Mouse (Mus musculus): Measurements from ENCODE around the gene Cdon.
A peak's percentile ranks its signal among the peaks of the same experiment; 100 is the strongest.

The Cdon gene

DNA sequence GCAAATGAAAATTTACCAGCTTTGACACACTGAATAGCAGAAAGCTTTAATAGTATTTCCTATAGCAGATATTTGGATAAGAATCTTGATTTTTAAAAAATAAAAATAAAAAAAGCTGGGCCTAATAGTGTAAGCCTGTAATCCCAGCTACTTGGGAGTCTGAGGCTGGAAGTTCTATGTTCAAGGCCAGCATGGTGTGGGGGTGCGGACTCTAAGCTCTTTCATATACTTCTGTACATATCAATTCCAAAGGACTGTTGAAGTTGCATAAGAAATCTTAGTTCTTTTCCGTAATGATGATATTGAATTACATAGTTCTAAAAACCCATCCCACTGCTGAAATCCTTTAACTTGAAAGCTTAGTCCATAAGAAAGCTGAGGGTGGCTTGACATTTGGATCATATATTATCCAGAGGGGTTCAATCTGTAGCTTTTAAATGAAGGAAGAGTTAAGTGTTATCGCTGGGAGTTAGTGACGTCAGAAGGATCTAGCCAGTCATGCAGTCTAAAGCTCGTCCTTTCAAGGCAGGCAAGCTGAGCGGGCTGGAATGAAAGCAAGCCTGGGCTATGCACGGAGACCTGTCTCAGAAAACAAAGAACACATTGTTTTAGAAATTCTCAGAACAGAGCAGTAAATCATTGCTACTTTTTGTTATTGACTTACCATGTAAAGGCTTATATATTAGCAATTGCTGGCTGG lies 72.3 kb downstream of the Cdon start:
- no peak for DNase-seq (ENCODE audit: low spot score in 2 of 2)

DNA sequence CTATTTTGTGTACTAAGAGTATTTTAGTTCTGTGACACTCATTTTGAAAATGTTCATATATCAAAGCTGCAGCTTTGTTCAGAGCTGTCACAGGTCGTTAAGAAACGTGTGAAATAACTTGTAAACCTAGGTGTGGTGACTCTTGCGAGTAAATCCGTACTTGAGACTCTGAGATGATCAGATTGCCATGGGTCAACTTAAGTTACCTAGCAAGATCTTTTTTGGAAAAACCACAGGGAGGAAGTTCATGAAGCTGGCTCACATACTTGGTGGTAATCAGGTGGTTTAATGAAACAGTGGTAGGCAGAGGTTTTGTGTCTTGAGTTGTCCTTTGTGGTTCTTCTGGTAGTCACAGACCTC lies 72.8 kb downstream of the Cdon start:
- no peak for DNase-seq (ENCODE audit: low spot score in 2 of 2)

DNA sequence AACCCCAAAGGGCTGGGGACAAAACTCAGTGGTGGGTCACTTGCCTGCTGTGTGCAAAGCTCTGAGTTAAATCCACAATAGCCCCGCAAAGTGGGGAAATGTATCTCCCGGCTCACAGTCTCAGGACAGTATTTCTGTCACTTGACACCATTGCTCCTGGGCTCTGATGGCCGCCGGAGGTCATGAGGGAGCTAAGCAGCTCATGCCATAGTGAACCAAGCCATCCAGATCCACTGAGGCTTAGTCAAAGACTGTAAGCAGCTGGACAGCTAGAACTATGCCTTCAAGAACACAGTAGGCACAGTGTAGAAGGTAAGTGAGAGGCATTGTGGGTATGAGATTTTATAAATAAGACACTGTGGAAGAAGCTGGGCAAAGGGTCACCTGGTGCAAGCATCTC lies 74.0 kb downstream of the Cdon start:
- no peak for DNase-seq (ENCODE audit: low spot score in 2 of 2)

DNA sequence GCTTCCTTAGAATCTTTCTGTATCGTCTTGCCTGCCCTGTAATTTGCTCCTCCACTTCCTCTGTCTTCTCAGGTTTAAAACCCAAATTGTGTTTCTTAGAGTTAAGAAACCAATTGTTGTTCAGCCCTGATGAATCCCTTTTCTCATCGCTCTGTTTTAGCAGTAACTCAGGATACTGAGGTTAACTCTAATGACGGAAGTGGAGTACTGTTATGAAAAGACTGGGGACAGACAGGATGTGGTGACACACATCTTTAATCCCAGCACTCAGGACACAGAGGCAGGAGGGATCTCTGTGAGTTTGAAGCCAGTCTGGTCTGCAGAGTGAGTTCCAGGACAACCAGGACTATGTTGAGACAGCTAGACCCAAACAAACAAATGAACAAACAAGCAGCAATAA lies 74.5 kb downstream of the Cdon start:
- no peak for DNase-seq (ENCODE audit: low spot score in 2 of 2)

DNA sequence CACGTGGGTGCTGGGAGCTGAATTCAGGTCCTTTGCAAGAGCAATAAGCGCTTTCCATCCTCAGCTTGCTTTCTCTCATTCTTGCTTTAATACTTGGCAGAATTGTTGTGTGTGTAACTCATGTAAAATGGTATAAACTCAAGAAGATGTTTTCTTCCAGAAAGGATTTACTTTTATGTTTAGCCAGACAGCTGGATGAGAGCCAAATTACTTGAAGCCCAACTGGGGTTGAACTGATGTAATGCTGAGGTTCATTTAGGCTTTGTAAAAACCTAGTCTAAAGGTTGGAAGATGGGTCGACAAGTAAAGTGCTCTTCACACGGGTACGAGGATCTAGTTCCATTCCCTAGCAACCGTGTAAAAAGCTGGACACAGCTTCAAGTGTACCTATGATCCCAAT lies 79.0 kb downstream of the Cdon start:
- no peak for DNase-seq (ENCODE audit: low spot score in 2 of 2)

DNA sequence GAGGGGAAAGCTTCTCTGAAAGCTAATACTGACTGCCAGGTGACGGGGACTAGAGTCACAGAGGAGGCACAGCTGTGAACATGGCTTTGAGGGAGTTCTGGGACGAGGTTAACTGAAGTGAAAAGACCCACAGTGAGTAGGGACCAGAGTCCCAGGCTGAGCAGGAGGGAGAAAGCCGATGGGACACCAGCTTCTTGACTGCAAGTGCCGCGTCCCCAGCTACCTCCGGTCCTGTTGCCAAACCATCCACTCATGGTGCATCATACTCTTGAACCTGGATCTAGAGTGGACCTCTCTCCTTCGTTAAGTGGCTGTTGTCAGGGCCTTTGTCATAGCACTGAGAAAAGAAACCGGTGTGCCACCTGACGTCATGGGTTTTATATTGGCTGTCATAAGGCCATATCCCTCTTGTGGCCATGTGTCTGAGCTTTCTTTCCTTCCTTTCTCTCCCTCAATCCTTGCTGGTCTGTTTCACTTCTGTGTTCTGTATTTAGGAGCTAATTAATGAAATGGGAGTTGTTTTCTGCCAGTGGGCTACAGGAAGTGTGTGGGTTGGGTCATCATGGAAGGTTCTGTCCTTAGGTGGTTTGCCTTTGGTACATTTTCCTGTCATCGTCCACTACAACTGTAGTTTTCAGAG lies 81.6 kb downstream of the Cdon start:
- DNase-seq (ENCODE audit: low spot score in 2 of 2) = no peak

DNA sequence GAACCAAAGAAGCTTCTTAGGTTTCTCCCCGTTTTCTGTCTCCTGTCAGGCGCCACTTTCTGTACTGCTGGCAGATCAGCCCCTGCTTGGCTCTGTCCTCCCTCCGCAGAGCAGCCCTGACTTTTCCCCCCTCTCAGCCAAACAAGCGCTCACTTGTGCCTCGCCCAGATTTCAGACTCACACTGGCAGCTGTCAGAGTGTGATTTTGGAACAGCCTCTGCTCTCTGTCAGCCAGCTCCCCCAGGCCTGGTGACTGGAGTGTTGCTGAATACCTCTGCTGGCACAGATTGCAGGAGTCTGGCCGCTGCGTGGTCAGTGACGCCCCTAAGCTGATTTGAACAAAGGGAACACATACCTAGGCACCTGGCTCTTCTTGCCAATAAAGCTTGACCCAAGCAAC lies 87.3 kb downstream of the Cdon start:
- DNase-seq (ENCODE audit: low spot score in 2 of 2) = peak in 1 of 2 experiments; percentile 20

DNA sequence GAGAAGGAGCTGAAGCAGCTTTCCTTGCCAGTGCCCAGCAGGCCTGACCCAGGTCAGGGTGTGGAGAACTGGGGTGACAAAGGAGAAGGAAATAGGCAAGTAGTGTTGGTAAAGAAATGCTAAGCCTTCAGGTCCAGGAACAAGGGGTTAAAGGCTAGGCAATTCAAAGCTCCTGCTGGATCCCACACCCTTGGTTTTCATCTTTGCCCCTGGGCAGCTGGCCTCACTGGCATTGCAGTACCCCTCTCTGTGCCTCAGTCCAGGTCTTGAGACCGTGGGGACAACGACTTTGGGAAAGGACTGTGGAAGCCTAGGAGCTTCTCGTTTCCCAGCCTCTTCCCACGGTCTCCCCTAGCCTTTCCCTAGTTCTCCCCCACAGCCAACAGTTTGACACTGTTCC lies 93.0 kb downstream of the Cdon start:
- no peak for DNase-seq (ENCODE audit: low spot score in 2 of 2)

DNA sequence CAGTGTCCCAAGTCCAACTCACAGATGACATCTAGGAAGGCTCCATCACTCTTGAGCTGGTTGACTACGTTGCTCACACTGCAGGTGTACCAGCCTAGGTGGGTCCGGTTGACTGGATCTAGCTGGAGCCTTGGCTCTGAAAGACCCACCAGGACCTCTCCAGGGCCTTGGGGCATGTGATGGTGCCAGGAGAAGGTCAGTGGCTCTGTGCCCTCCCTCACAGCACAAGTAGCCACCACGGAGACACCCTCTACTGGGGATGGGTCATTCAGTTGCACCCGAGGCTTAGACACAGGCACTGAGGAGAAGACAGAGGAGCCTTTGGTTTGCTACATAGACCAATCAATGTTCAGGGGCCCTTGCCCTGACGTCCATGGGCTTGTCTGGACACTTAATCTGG lies 95.3 kb downstream of the Cdon start:
- no peak for DNase-seq (ENCODE audit: low spot score in 2 of 2)

DNA sequence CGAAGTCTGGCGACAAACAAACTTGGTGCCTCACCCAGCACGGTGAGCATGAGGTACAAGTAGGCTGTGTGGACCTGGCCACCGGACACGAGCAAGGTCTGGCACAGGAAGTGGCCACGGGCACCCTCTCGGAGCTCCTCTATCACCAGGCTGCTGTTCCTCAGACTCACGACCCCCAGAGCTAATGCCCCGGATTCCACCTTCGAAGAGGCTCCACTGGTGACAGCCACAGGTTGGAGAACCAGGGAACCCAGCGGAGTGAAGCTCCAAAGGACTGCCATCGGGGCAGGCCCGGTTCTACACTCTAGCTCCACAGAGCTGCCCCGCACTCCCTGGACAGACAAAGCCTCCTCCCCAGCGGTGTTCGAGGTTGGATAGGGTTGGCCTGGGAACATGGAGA lies 95.8 kb downstream of the Cdon start:
- no peak for DNase-seq (ENCODE audit: low spot score in 2 of 2)

DNA sequence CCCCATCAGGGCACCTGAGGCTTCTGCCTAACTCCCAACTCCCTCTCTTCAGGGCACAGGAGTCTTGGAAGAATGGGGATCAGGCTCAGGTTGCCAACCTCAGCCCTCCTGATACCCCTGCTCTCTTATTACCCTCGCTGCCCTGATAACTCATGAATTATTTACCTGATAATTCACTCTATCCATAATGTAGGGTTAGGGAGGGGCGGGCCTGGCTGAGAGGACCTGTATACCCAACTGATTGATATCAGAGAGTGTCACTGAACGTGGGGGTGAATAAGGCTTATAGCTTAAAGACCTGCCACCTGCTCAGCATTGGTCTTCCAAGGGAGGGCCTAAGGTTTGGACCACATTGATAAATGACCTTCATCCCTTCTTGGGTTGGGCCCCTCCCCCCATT lies 97.2 kb downstream of the Cdon start, which contains the start of gene Gm1113:
Gene Gm1113, minus strand, starts transcription at position 101 of the 400 bp plus-strand sequence.
- no peak for DNase-seq (ENCODE audit: low spot score in 2 of 2)

DNA sequence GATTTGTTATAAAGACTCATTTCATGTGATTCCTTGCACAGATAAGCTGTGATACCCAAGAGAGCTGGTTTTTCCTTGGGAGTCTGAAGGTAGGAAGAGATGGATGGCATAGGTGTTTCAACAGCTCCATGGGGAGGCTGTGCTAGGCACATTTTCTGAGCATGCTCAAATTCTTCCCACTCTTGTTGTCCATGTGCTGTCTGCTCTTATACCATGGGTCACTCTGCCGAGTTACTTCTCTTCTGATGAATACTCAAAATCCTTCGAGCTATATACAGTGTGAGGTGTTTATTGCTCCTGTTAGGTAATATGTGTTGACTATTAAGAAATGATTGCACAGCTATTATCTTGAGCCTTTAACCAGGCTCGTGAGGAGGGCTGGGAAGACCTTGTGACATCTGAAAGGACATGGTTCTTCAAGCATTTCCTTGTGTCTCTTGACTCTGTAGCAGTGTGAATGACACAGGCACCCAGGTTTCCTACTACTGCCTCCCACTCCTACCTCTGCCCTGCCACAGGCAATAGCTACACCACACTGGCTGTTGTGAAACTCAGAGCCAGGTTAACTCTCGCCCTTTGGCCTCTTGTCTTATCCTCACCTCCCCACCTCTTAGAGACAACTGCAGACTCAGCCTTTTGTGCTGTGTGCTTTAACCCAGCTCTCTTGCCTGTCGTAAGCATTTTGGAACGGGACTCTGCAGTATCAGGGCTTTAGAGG lies 99.9 kb downstream of the Cdon start:
- no peak for DNase-seq (ENCODE audit: low spot score in 2 of 2)

DNA sequence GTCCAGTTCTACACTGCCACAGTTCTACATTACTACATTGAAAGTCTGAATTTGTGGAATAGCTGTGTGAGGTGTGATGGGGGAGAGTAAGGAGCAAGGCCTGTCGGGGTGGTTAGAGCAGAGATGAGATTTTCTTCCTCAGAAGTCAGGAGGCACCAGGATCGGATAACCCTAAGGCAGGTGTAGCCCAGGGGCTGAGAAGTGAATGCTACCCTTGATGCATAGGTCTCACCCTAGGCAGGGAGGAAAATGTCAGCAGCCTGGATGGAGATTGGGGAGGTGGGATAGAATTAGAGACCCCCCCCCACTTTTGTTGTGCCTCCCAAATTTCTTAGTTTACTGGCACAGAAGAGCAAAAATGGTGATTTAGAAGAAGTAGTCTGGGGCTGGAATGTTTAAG lies 101.3 kb downstream of the Cdon start:
- DNase-seq (ENCODE audit: low spot score in 2 of 2) = no peak

DNA sequence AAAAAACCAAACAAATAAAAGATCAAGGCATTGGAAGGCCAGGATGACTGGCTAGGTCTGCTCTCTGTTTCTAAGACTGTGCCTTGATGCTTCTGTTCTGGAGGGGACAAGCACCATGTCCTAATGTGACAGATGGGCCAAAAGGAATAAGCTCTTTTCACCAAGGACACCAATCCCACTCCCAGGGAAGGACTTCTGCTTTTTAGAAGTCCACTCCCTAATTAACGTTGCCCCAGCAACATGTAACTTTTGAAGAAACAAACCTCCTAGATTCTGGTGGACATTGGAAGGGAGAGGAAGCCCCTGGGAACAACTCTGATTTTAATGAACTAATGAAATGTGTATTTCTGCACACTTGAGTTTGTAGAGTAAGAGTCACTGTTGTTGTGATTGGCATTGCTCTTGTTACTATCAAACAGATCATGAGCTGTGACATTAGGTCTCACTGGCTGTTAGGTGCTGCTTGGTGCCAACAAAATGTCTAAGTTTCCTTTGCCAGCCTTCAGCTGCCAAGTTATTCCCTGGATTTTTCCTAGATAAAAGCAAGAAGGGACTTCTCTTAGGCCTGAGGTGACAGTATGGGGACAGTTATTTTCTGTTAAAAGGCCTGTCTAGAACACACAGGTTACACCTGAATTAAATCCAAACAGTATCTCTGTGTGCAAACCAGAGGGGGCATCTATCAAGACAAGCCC lies 102.0 kb downstream of the Cdon start:
- DNase-seq (ENCODE audit: low spot score in 2 of 2) = no peak

DNA sequence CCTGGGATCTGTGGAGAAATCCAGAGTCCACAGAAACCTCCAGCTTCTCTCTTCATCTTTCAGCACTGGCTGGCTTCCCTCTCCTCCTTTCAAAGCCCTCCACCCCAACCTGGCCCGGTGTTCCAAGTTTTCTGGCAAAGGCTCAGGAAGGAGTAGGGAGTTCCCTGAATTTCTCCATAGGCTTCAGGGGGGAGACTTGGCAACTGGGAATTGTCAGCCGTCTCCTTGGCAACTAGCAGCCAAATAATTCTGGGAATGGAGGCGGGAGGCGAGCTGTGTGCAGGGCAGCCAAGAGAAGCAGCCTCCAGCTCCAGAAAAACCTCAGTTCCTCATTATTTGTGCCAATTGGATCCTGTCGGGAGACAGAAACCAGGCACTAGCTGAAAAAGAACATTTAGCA lies 102.6 kb downstream of the Cdon start:
- DNase-seq (ENCODE audit: low spot score in 2 of 2) = peak; percentile 47 to 57

DNA sequence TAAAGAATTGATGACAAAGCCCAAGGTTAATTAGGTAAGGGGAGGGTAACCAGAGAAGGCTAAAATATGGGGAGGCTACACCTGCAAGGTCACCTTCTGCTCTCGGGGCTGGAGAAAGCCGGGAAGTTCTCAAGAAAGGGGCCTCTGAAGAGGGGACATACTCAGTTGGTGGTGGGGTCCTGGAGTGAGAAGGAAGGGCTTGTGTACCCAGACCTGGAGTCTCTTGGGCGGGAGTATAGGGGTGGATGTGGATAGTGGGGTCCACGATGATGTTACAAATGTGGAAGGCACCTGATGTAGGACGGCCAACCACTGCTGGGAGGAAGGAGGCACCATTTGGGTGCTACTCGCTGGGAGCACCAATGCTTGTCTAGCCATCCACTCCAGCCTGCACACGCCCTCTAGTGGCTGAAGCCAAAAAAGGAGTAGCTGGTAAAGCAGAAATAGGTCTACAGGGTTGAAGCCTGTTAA lies 103.0 kb downstream of the Cdon start:
- peak; percentile 52 to 74 for DNase-seq (ENCODE audit: low spot score in 2 of 2)

DNA sequence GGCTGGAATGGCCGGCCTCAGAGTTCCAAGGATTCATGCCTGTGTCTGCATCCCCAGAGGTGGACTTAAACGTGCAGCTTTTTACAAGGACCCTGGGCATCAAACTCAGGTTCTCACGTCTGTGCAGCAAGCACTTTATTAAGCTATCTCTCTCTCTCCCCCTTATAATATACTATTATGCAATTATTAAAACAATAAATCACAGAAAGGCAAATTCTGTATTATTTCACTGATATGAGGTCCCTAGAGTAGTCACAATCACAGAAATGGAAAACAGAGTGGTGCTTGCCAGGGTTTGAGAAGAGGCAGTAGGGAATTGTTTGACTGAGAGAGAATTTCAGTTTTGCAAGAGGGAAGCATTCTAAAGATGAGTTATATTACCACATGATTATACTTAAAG lies 108.2 kb downstream of the Cdon start:
- no peak for DNase-seq (ENCODE audit: low spot score in 2 of 2)

DNA sequence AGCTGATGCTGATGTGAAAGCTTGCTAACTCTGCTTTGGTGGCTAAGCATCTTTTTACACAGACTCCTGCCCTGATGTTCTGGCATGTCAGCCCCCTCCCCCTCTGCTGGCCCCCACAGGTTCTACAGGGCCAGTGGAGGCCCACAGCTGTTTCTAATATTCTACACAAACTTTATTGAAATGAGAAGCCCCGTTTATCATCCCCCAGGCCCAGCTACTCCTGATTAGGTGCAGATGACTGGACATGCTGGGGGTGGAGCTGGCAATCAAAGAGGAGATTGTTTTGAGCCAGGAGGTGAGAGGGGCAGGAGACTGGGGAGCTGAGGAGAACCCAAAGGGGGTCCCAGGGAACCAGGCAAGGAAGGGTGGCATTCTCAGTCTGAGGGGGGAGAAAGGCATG lies 108.9 kb downstream of the Cdon start:
- DNase-seq (ENCODE audit: low spot score in 2 of 2) = no peak

DNA sequence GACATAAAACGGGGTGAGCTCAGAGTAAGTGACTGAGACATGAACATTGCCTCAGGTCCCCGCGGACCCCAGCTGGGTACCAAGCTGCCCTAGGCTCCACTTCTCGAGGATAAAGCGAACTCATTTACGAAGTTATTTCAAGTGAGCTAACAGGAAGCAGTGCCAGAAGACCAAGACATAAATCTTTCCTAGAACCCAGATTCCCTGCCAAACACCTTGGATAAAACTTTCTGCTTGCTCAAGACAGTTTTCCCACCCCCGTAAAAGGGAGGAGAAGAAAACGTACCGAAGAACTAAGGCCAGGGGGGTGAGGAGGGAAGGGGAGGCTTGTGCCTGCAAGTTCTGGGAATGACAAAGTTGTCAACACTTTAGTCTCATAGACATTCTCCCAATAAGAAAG lies 112.3 kb downstream of the Cdon start:
- DNase-seq (ENCODE audit: low spot score in 2 of 2) = no peak

DNA sequence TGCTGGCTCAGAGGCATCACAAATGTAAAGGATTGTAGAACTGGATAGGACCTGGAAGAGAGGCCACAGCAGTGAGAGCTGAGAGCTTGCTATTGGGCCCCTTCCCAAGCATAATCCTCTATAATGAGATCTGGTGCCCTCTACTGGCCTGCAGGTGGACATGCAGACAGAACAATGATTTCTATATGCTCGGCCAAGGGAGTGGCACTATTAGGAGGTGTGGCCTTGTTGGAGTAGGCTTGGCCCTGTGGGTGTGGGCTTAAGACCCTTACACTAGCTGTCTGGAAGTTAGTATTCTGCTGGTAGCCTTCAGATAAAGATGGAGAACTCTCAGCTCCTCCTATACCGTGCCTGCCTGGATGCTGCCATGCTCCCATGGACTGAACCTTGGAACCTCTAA lies 114.2 kb downstream of the Cdon start:
- peak in 1 of 2 experiments; percentile 33 for DNase-seq (ENCODE audit: low spot score in 2 of 2)

DNA sequence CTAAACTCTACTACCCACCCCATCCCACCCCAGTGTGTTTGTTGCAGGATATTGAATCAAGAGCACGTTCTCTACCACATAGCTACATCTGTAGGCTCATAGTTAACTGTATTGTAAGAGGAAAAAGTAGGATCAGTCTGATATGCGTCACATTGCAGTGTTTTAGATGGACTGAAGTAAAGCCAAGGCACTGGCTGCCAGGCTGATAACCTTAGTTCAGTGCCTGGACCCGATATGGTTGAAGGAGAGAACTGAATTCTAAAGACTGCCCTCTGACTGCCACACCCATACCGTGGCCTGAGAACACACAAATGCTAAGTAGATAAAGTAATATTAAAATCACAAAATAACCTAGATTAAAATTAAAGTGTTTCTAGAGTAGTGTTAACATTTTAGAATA lies 114.9 kb downstream of the Cdon start:
- DNase-seq (ENCODE audit: low spot score in 2 of 2) = no peak

DNA sequence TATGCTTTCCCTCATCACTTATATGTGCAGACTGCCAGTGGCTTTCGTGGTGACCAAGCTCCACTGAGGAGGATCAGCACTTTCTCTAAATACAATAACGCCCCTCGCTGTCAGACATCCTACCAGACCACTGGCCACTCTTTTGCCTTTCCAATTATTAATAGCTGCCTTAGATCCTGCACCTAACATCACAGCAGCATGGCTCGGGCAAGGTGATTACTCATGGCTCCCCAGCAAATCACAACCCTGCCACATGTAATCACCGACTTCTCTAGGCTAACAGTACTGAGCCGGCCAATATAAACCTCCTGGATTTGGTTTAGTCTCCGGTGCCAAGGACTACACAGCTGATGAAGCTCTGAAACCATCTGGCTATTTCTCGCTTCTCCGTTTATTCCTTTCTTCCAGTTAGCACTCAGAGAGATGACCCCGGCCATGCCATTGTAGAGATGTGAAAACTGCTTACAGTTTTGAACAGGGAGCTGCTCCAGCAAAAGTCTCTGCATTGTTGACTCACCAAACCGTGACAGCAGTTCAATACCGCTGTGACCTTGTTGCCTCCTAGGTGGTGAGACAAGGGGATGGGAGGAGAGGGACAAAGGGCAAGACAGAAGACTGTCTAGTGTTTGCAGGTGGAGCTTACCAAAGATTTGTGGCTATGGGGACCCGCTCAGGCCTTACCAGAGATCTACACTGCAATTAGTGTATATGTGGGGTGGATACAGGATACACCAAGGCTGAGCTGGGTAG lies 118.2 kb downstream of the Cdon start:
- DNase-seq (ENCODE audit: low spot score in 2 of 2) = no peak

All from frontal cortex, postnatal 10 days (tissue).